Mouse (Mus musculus) midbrain, postnatal 0 days (tissue): ENCODE measurements around the gene Gm20388. TPM values are rescaled to one million over a fixed set of nuclear protein-coding genes. Genes with fewer than 3 reads are reported as not detected.
A peak's percentile ranks its signal among the peaks of the same experiment; 100 is the strongest.

Experiments
- ATAC-seq: fragments of 200-750 bp; cut with Nextera tagmentation; 2 replicates; pipeline ENCODE4 v1.8.0; 2017; ENCODE audit warnings: moderate number of reproducible peaks, mild to moderate bottlenecking, moderate TSS enrichment, moderate library complexity; ENCODE audit not compliant: low FRiP score
- DNase-seq: peaks from one replicate; pipeline ENCODE4 v3.0.0-alpha.2; 2015; ENCODE audit warnings: low spot score
- H3K27ac ChIP-seq: fragments of 300-500 bp; sonication (generic); 2 replicates; pipeline ENCODE4 v1.5.1; 2014; ENCODE audit warnings: low read depth, mild to moderate bottlenecking, low read length, mixed read lengths
- H3K27me3 ChIP-seq: fragments of 300-500 bp; sonication (generic); 2 replicates; pipeline ENCODE4 v1.6.1; 2014; ENCODE audit warnings: low read length, control low read depth, mixed read lengths; ENCODE audit not compliant: insufficient read depth
- H3K36me3 ChIP-seq: fragments of 300-500 bp; sonication (generic); 2 replicates; pipeline ENCODE4 v1.6.1; 2014; ENCODE audit warnings: low read length, control low read depth, mixed read lengths; ENCODE audit not compliant: insufficient read depth
- H3K4me1 ChIP-seq: fragments of 300-500 bp; sonication (generic); 2 replicates; pipeline ENCODE4 v1.6.1; 2014; ENCODE audit warnings: mild to moderate bottlenecking, control low read depth, antibody characterized with exemption, low read length, mixed read lengths; ENCODE audit not compliant: insufficient read depth
- H3K4me2 ChIP-seq: fragments of 300-500 bp; sonication (generic); 2 replicates; pipeline ENCODE4 v1.6.1; 2014; ENCODE audit warnings: low read depth, mild to moderate bottlenecking, low read length, mixed read lengths; ENCODE audit not compliant: poor library complexity, severe bottlenecking
- H3K4me3 ChIP-seq: fragments of 300-500 bp; sonication (generic); 2 replicates; pipeline ENCODE4 v1.5.1; 2014; ENCODE audit warnings: low read depth, mild to moderate bottlenecking, low read length, moderate library complexity
- H3K9ac ChIP-seq: fragments of 300-500 bp; sonication (generic); replicated peaks from 2 replicates; pipeline ENCODE4 v1.6.1; 2014; ENCODE audit warnings: mild to moderate bottlenecking, low read length, moderate library complexity, mixed read lengths; ENCODE audit not compliant: poor library complexity, severe bottlenecking
- H3K9me3 ChIP-seq: fragments of 300-500 bp; sonication (generic); 2 replicates; pipeline ENCODE4 v1.6.1; 2016; ENCODE audit warnings: low read length, control low read depth
- CTCF ChIP-seq: IDR thresholded peaks from 2 replicates; pipeline ENCODE4 v1.5.1; 2016; ENCODE audit warnings: antibody characterized with exemption, mild to moderate bottlenecking
- WGBS: fragments of 180-500 bp; shearing (Covaris S2); extraction: QIAGEN DNeasy Blood & Tissue Kit; methylation state at CpG from one replicate; pipeline ENCODE4 v1.1.7; 2014; 5-methylcytosine and 5-hydroxymethylcytosine counted together
- polyA plus RNA-seq: library from polyadenylated mRNA; unstranded; fragments of >200 nt; fragmentation: Nextera tagmentation; extraction: Ambion mirVana; gene quantifications from 2 replicates; pipeline ENCODE4 v1.2.1, GENCODE M21; 2015
- total RNA-seq: library from RNA; depleted of rRNA; stranded (reverse); fragments of >200 nt; gene quantifications from 2 replicates; pipeline ENCODE4 v1.2.3, GENCODE M21; 2014

Gm20388 gene
- total and polyA plus RNA-seq, 2 experiments from 2014 or later: 74.2 TPM; not detected in 1

DNA sequence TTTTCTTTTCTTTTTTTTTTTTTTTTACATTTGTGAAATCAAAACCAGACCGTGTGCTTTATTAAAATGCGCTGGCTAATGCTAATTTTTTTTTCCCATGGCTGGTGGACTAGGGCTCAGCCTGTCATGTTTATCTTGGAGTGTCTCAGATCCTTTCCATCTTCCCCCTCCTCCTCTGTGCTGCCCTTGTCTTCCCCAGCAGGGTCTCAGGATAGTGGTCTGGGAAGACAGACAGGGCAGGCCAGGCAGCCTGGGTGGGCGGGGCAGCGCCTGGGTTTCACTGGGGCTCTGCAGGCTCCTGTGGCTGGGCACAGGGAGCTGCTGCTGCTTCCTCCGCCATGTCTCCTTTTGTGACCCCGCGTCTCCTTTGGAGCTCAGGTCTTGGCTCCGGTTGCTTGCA lies 2191.6 kb downstream of the Gm20388 start:
- Histone ChIP-seq H3K4me1 (0 out of 2 replicates have a peak, but pooled peaks cover 2% of the 10 kb centered on the region), H3K9me3 (no peaks in the 10 kb centered on the region), H3K9ac (no peak overlapping the region), H3K4me3 (no peak overlapping the region), H3K27ac (no peak overlapping the region), H3K36me3 (no peaks in the 10 kb centered on the region), H3K4me2 (no peak overlapping the region), H3K27me3 (no peaks in the 10 kb centered on the region)
- WGBS: 16% methylated on average over 8 of the region's 8 CpGs
- TF ChIP-seq CTCF: no peak
- ATAC-seq: no peak
- DNase-seq: no peak

GRCm38 (mm10) chr8:122103241-122103640 lies 2192.6 kb downstream of the Gm20388 start:
- 0 out of 2 replicates have a peak, but pooled peaks cover 2% of the 10 kb centered on the region for H3K4me1 ChIP-seq
- H3K9ac ChIP-seq: no peak overlapping the region
- no peaks in the 10 kb centered on the region for H3K36me3 ChIP-seq
- WGBS: 71% methylated on average over 9 of the region's 9 CpGs
- H3K27ac ChIP-seq: no peak overlapping the region
- no peaks in the 10 kb centered on the region for H3K9me3 ChIP-seq
- H3K4me3 ChIP-seq: no peak overlapping the region
- DNase-seq (no peak), ATAC-seq (no peak)
- no peak for TF ChIP-seq CTCF
- no peak overlapping the region for H3K4me2 ChIP-seq
- no peaks in the 10 kb centered on the region for H3K27me3 ChIP-seq

GRCm38 (mm10) chr8:122104658-122105057 lies 2194.0 kb downstream of the Gm20388 start:
- DNase-seq (no peak), ATAC-seq (no peak)
- Histone ChIP-seq H3K4me3 (no peak overlapping the region), H3K27me3 (no peaks in the 10 kb centered on the region), H3K9me3 (no peaks in the 10 kb centered on the region), H3K4me2 (no peak overlapping the region), H3K36me3 (no peaks in the 10 kb centered on the region), H3K4me1 (0 out of 2 replicates have a peak, but pooled peaks cover 2% of the 10 kb centered on the region), H3K27ac (no peak overlapping the region), H3K9ac (no peak overlapping the region)
- 61% methylated on average over 4 of the region's 4 CpGs for WGBS
- no peak for TF ChIP-seq CTCF

GRCm38 (mm10) chr8:122106270-122106669 lies 2195.6 kb downstream of the Gm20388 start:
- Histone ChIP-seq H3K36me3 (no peaks in the 10 kb centered on the region), H3K9me3 (no peaks in the 10 kb centered on the region), H3K4me3 (no peak overlapping the region), H3K27me3 (no peaks in the 10 kb centered on the region), H3K9ac (no peak overlapping the region), H3K4me2 (no peak overlapping the region), H3K27ac (no peak overlapping the region), H3K4me1 (0 out of 2 replicates have a peak, but pooled peaks cover 2% of the 10 kb centered on the region)
- 70% methylated on average over 9 of the region's 9 CpGs for WGBS
- TF ChIP-seq CTCF: no peak
- no peak for ATAC-seq
- DNase-seq: peak; percentile 81

- DNase-seq (peak; percentile 21), ATAC-seq (no peak)
- Histone ChIP-seq H3K36me3 (no peaks in the 10 kb centered on the region), H3K4me1 (no peaks in the 10 kb centered on the region), H3K9me3 (no peaks in the 10 kb centered on the region), H3K27me3 (no peaks in the 10 kb centered on the region), H3K4me2 (no peak overlapping the region), H3K4me3 (no peak overlapping the region), H3K9ac (no peak overlapping the region), H3K27ac (no peak overlapping the region)
- no peak for TF ChIP-seq CTCF
- WGBS: 77% methylated on average over 20 of the region's 20 CpGs
Measured at GRCm38 (mm10) chr8:122110240-122110866, 2199.7 kb downstream of the Gm20388 start.

GRCm38 (mm10) chr8:122110867-122111253 lies 2200.2 kb downstream of the Gm20388 start:
- Histone ChIP-seq H3K4me3 (no peak overlapping the region), H3K27me3 (no peaks in the 10 kb centered on the region), H3K27ac (no peak overlapping the region), H3K4me2 (no peak overlapping the region), H3K36me3 (no peaks in the 10 kb centered on the region), H3K4me1 (no peaks in the 10 kb centered on the region), H3K9me3 (no peaks in the 10 kb centered on the region), H3K9ac (no peak overlapping the region)
- no peak for TF ChIP-seq CTCF
- no peak for ATAC-seq
- WGBS: 55% methylated on average over 6 of the region's 6 CpGs
- no peak for DNase-seq
